Comparison of ENCODE assay signal across 17 mouse cellular contexts in the genomic region with DNA sequence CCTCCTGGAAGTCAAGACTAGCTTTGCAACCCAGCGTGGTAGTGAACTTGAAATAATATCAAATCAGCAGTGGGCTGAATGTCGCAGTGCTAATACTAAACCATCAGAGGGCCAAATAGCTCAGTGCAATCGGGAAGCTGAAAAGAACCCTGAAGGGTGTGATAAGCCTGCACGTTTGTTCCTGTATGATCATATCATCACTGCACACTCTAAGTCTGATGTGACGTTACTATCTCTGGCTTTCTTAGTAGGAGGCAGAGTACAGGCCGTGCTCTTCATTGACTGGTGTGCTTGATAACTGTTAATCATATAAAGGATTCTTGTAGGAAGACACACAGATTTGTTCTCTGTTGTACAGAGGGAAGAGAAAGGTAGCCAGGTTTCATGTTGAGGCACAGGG.
"Had no signal": no experiment of that assay in that cellular context is flagged by ENCODE, and none has a peak within 500 bp of the region (broad histone marks: within the 10 kb centered on the region; RNA-seq: fewer than 3 reads in every experiment).

No protein-coding gene starts in this region.

- H3K9ac ChIP-seq: neural tube, embryonic 12.5 days; neural tube, embryonic 13.5 days; neural tube, embryonic 15.5 days; stomach, embryonic 15.5 days had no signal

- DNase-seq: retina, postnatal 1 day; right cerebral cortex, adult 18-20 months; right cerebral cortex, postnatal 14 days; right cerebral cortex, postnatal 25 days; right cerebral cortex, postnatal 4 days; spleen, adult 18-20 months; thymus, adult 18-20 months; thymus, adult 2 months; thymus, postnatal 14 days; thymus, postnatal 25 days; thymus, postnatal 36 days; thymus, postnatal 4 days had no signal

- H3K27me3 ChIP-seq: neural tube, embryonic 12.5 days; neural tube, embryonic 13.5 days; neural tube, embryonic 15.5 days; stomach, embryonic 15.5 days had no signal

- H3K36me3 ChIP-seq: neural tube, embryonic 12.5 days; neural tube, embryonic 13.5 days; neural tube, embryonic 15.5 days; stomach, embryonic 15.5 days had no signal

- H3K4me3 ChIP-seq: neural tube, embryonic 12.5 days; neural tube, embryonic 13.5 days; neural tube, embryonic 15.5 days; stomach, embryonic 15.5 days had no signal

- H3K9me3 ChIP-seq: neural tube, embryonic 12.5 days; neural tube, embryonic 13.5 days; neural tube, embryonic 15.5 days; stomach, embryonic 15.5 days had no signal

- H3K4me1 ChIP-seq: neural tube, embryonic 12.5 days; neural tube, embryonic 13.5 days; neural tube, embryonic 15.5 days; stomach, embryonic 15.5 days had no signal

- H3K4me2 ChIP-seq: neural tube, embryonic 12.5 days; neural tube, embryonic 13.5 days; neural tube, embryonic 15.5 days; stomach, embryonic 15.5 days had no signal

- H3K27ac ChIP-seq: neural tube, embryonic 12.5 days; neural tube, embryonic 13.5 days; neural tube, embryonic 15.5 days; stomach, embryonic 15.5 days; stomach, postnatal 0 days had no signal
